Comparison of ENCODE assay signal across 26 mouse cellular contexts in genomic region chr12:87230379-87230895, GRCm38 (mm10). TPM values are rescaled to one million over a fixed set of nuclear protein-coding genes. Genes with fewer than 3 reads are reported as not detected.
"Had no signal": no experiment of that assay in that cellular context is flagged by ENCODE, and none has a peak within 500 bp of the region (broad histone marks: within the 10 kb centered on the region; RNA-seq: fewer than 3 reads in every experiment).

No protein-coding gene starts in this region.

- DNase-seq: gastrocnemius, adult 2 months; gastrocnemius, postnatal 10 days; gastrocnemius, postnatal 25 days; heart, adult 2 months; heart, postnatal 14 days; heart, postnatal 4 days; kidney, adult 18-20 months; kidney, adult 8-10 months; kidney, postnatal 25 days; kidney, postnatal 4 days; liver had no signal

- H3K9ac ChIP-seq: heart, embryonic 13.5 days; heart, embryonic 15.5 days; hindbrain, embryonic 12.5 days; hindbrain, embryonic 14.5 days; limb, embryonic 12.5 days; liver, embryonic 12.5 days; liver, embryonic 15.5 days had no signal

- ATAC-seq: hindbrain, embryonic 16.5 days; inflammation-experienced regulatory T-cells, adult 6 months; intestine, postnatal 0 days; liver, embryonic 12.5 days had no signal

- H3K4me1 ChIP-seq: heart, embryonic 15.5 days; hindbrain, embryonic 10.5 days; hindbrain, embryonic 12.5 days; limb, embryonic 10.5 days; limb, embryonic 12.5 days had no signal

- H3K27me3 ChIP-seq: heart, embryonic 13.5 days; heart, embryonic 15.5 days; hindbrain, embryonic 12.5 days; limb, embryonic 12.5 days; liver, embryonic 12.5 days; liver, embryonic 15.5 days had no signal

- H3K36me3 ChIP-seq: heart, embryonic 13.5 days; heart, embryonic 15.5 days; hindbrain, embryonic 10.5 days; limb, embryonic 10.5 days; limb, embryonic 12.5 days; liver, embryonic 12.5 days; liver, embryonic 15.5 days had no signal

- H3K27ac ChIP-seq: gastrocnemius, adult 2 months; heart, adult 2 months; heart, embryonic 13.5 days; heart, embryonic 15.5 days; hindbrain, embryonic 10.5 days; hindbrain, embryonic 12.5 days; hindbrain, embryonic 14.5 days; layer of hippocampus, adult 2 months; left cerebral cortex, adult 2 months; limb, embryonic 10.5 days; limb, embryonic 12.5 days; liver, embryonic 12.5 days; liver, embryonic 15.5 days had no signal

- H3K4me3 ChIP-seq: gastrocnemius, adult 2 months; heart, adult 2 months; heart, embryonic 13.5 days; heart, embryonic 15.5 days; hindbrain, embryonic 10.5 days; hindbrain, embryonic 12.5 days; layer of hippocampus, adult 2 months; left cerebral cortex, adult 2 months; limb, embryonic 10.5 days; limb, embryonic 12.5 days; liver, embryonic 12.5 days; liver, embryonic 15.5 days had no signal

- H3K9me3 ChIP-seq: heart, embryonic 13.5 days; heart, embryonic 15.5 days; hindbrain, embryonic 10.5 days; limb, embryonic 10.5 days; limb, embryonic 12.5 days; liver, embryonic 12.5 days; liver, embryonic 15.5 days had no signal

- H3K4me2 ChIP-seq: heart, embryonic 11.5 days; heart, embryonic 13.5 days; heart, embryonic 15.5 days; hindbrain, embryonic 12.5 days; hindbrain, embryonic 14.5 days; limb, embryonic 12.5 days; liver, embryonic 12.5 days; liver, embryonic 15.5 days had no signal

RNA-seq across cellular contexts. Expression of gene Samd15, which starts 30.9 kb away (rescaled TPM):
- total RNA-seq: gastrocnemius, adult 2 months; gastrocnemius, postnatal 25 days; heart, adult 2 months had no signal
